In genomic region chr3:153053163-153053562, GRCm38 (mm10) we compare ENCODE assay signal across 20 mouse cellular contexts.
DNase-seq lines count a peak whose midpoint lies in the region; ATAC-seq and TF ChIP-seq lines count a peak whose summit lies in the region.
"Had no signal": no experiment of that assay in that cellular context is flagged by ENCODE, and none has a peak within 500 bp of the region (broad histone marks: within the 10 kb centered on the region; RNA-seq: fewer than 3 reads in every experiment).

No protein-coding gene starts in this region.

- 97% methylated on average over 3 of the region's 3 CpGs for whole genome bisulfite sequencing in intestine, postnatal 0 days
- 95% methylated on average over 3 of the region's 3 CpGs for WGBS in intestine, embryonic 16.5 days

- in situ Hi-C loops in Patski (cut with MboI; ENCODE audit: low pct_unique_long_range_greater_than_20kb), result no loop called here

- POLR2A ChIA-PET in Patski (lab: Charles Lee), result no interaction called here

- CTCF ChIA-PET in Patski (lab: Charles Lee), result no interaction called here

- no peak overlapping the region for H3K4me2 ChIP-seq in intestine, postnatal 0 days (replicated peaks; ENCODE audit: low read depth)
- no peak overlapping the region for H3K4me2 ChIP-seq in intestine, embryonic 16.5 days (ENCODE audit: low read depth, low read length)
- H3K4me2 ChIP-seq: embryonic facial prominence, embryonic 13.5 days; forebrain, embryonic 12.5 days; heart, embryonic 13.5 days; hindbrain, embryonic 12.5 days had no signal

- H3K27ac ChIP-seq in intestine, postnatal 0 days (ENCODE audit: low read depth, low read length), result no peak overlapping the region
- no peak overlapping the region for H3K27ac ChIP-seq in intestine, embryonic 16.5 days (ENCODE audit: low read length)
- H3K27ac ChIP-seq: embryonic facial prominence, embryonic 13.5 days; forebrain, embryonic 12.5 days; heart, embryonic 13.5 days; hindbrain, embryonic 12.5 days had no signal

- DNase-seq in thymus, postnatal 14 days, result peak; percentile 5
- DNase-seq in thymus, adult 18-20 months, result no peak
- no peak for DNase-seq in Patski (ENCODE audit: low read depth, low spot score)
- no peak for DNase-seq in urinary bladder, postnatal 14 days (ENCODE audit: low spot score)
- no peak for DNase-seq in cerebellum, postnatal 4 days (ENCODE audit: low spot score in 2 of 2)
- DNase-seq in gastrocnemius, adult 8-10 months (ENCODE audit: low spot score in 2 of 2), result no peak
- DNase-seq: adrenal gland, postnatal 10 days; cerebellum, adult 11 months; cerebellum, adult 9-10 months; cerebellum, postnatal 25 days; forebrain, postnatal 0 days; gastrocnemius, postnatal 25 days; heart, postnatal 4 days had no signal

- no peaks in the 10 kb centered on the region for H3K9me3 ChIP-seq in intestine, postnatal 0 days (ENCODE audit: control insufficient read depth)
- no peaks in the 10 kb centered on the region for H3K9me3 ChIP-seq in intestine, embryonic 16.5 days (ENCODE audit: control insufficient read depth, low read length)
- H3K9me3 ChIP-seq: forebrain, embryonic 12.5 days; hindbrain, embryonic 12.5 days had no signal

- ATAC-seq in intestine, postnatal 0 days, result no peak
- ATAC-seq in intestine, embryonic 16.5 days, result no peak
- ATAC-seq in Patski, result no peak
- ATAC-seq: forebrain, postnatal 0 days; hindbrain, embryonic 16.5 days had no signal

- H3K4me3 ChIP-seq in intestine, postnatal 0 days (ENCODE audit: low read depth, low read length), result no peak overlapping the region
- no peak overlapping the region for H3K4me3 ChIP-seq in intestine, embryonic 16.5 days (ENCODE audit: low read length)
- H3K4me3 ChIP-seq: embryonic facial prominence, embryonic 13.5 days; forebrain, embryonic 12.5 days; heart, embryonic 13.5 days; hindbrain, embryonic 12.5 days had no signal

- no peaks in the 10 kb centered on the region for H3K27me3 ChIP-seq in intestine, postnatal 0 days (replicated peaks; ENCODE audit: control insufficient read depth, insufficient read depth, low read length)
- H3K27me3 ChIP-seq in intestine, embryonic 16.5 days (replicated peaks; ENCODE audit: control insufficient read depth, insufficient read depth, low read length), result no peaks in the 10 kb centered on the region
- H3K27me3 ChIP-seq in Patski, result no peaks in the 10 kb centered on the region
- H3K27me3 ChIP-seq: embryonic facial prominence, embryonic 13.5 days; forebrain, embryonic 12.5 days; heart, embryonic 13.5 days; hindbrain, embryonic 12.5 days had no signal

- no peaks in the 10 kb centered on the region for H3K36me3 ChIP-seq in intestine, postnatal 0 days (ENCODE audit: control insufficient read depth, insufficient read depth)
- no peaks in the 10 kb centered on the region for H3K36me3 ChIP-seq in intestine, embryonic 16.5 days (ENCODE audit: control insufficient read depth, insufficient read depth, low read length)
- H3K36me3 ChIP-seq: embryonic facial prominence, embryonic 13.5 days; forebrain, embryonic 12.5 days; heart, embryonic 13.5 days; hindbrain, embryonic 12.5 days had no signal

- no peaks in the 10 kb centered on the region for H3K4me1 ChIP-seq in intestine, postnatal 0 days (replicated peaks; ENCODE audit: control insufficient read depth, insufficient read depth, low read length)
- no peaks in the 10 kb centered on the region for H3K4me1 ChIP-seq in intestine, embryonic 16.5 days (ENCODE audit: control insufficient read depth, insufficient read depth, low read length)
- H3K4me1 ChIP-seq: embryonic facial prominence, embryonic 13.5 days; forebrain, embryonic 12.5 days; heart, embryonic 13.5 days; hindbrain, embryonic 12.5 days had no signal

- TF ChIP-seq CTCF in intestine, postnatal 0 days (IDR thresholded peaks at IDR 0.05; ENCODE audit: low read depth), result peak; percentile 18; the same call in 1 of the 2 replicates
- peak; percentile 35 for TF ChIP-seq CTCF in Patski (IDR thresholded peaks at IDR 0.05)

- H3K9ac ChIP-seq in intestine, postnatal 0 days (ENCODE audit: low read depth, low read length), result no peak overlapping the region
- no peak overlapping the region for H3K9ac ChIP-seq in intestine, embryonic 16.5 days (ENCODE audit: low read depth, low read length)
- H3K9ac ChIP-seq: embryonic facial prominence, embryonic 13.5 days; forebrain, embryonic 12.5 days; forebrain, postnatal 0 days; heart, embryonic 13.5 days; hindbrain, embryonic 12.5 days had no signal
